Mouse (Mus musculus) midbrain, postnatal 0 days (tissue): ENCODE measurements around the gene Traip. TPM values are rescaled to one million over a fixed set of nuclear protein-coding genes. Genes with fewer than 3 reads are reported as not detected.
"Not testable (repeated sequence)": the region's sequence is repeated elsewhere in the genome, so short reads cannot be mapped to it uniquely, and the experiment has no call there.

Experiments used
- ATAC-seq: fragments of 200-750 bp; cut with Nextera tagmentation; 2 replicates; pipeline ENCODE4 v1.8.0; 2017; ENCODE audit warnings: moderate number of reproducible peaks, mild to moderate bottlenecking, moderate TSS enrichment, moderate library complexity; ENCODE audit not compliant: low FRiP score
- DNase-seq: peaks from one replicate; pipeline ENCODE4 v3.0.0-alpha.2; 2015; ENCODE audit warnings: low spot score
- H3K27ac ChIP-seq: fragments of 300-500 bp; sonication (generic); 2 replicates; pipeline ENCODE4 v1.5.1; 2014; ENCODE audit warnings: low read depth, mild to moderate bottlenecking, low read length, mixed read lengths
- H3K27me3 ChIP-seq: fragments of 300-500 bp; sonication (generic); 2 replicates; pipeline ENCODE4 v1.6.1; 2014; ENCODE audit warnings: low read length, control low read depth, mixed read lengths; ENCODE audit not compliant: insufficient read depth
- H3K36me3 ChIP-seq: fragments of 300-500 bp; sonication (generic); 2 replicates; pipeline ENCODE4 v1.6.1; 2014; ENCODE audit warnings: low read length, control low read depth, mixed read lengths; ENCODE audit not compliant: insufficient read depth
- H3K4me1 ChIP-seq: fragments of 300-500 bp; sonication (generic); 2 replicates; pipeline ENCODE4 v1.6.1; 2014; ENCODE audit warnings: mild to moderate bottlenecking, control low read depth, antibody characterized with exemption, low read length, mixed read lengths; ENCODE audit not compliant: insufficient read depth
- H3K4me2 ChIP-seq: fragments of 300-500 bp; sonication (generic); 2 replicates; pipeline ENCODE4 v1.6.1; 2014; ENCODE audit warnings: low read depth, mild to moderate bottlenecking, low read length, mixed read lengths; ENCODE audit not compliant: poor library complexity, severe bottlenecking
- H3K4me3 ChIP-seq: fragments of 300-500 bp; sonication (generic); 2 replicates; pipeline ENCODE4 v1.5.1; 2014; ENCODE audit warnings: low read depth, mild to moderate bottlenecking, low read length, moderate library complexity
- H3K9ac ChIP-seq: fragments of 300-500 bp; sonication (generic); replicated peaks from 2 replicates; pipeline ENCODE4 v1.6.1; 2014; ENCODE audit warnings: mild to moderate bottlenecking, low read length, moderate library complexity, mixed read lengths; ENCODE audit not compliant: poor library complexity, severe bottlenecking
- H3K9me3 ChIP-seq: fragments of 300-500 bp; sonication (generic); 2 replicates; pipeline ENCODE4 v1.6.1; 2016; ENCODE audit warnings: low read length, control low read depth
- CTCF ChIP-seq: IDR thresholded peaks from 2 replicates; pipeline ENCODE4 v1.5.1; 2016; ENCODE audit warnings: antibody characterized with exemption, mild to moderate bottlenecking
- WGBS: fragments of 180-500 bp; shearing (Covaris S2); extraction: QIAGEN DNeasy Blood & Tissue Kit; methylation state at CpG from one replicate; pipeline ENCODE4 v1.1.7; 2014; 5-methylcytosine and 5-hydroxymethylcytosine counted together
- polyA plus RNA-seq: library from polyadenylated mRNA; unstranded; fragments of >200 nt; fragmentation: Nextera tagmentation; extraction: Ambion mirVana; gene quantifications from 2 replicates; pipeline ENCODE4 v1.2.1, GENCODE M21; 2015
- total RNA-seq: library from RNA; depleted of rRNA; stranded (reverse); fragments of >200 nt; gene quantifications from 2 replicates; pipeline ENCODE4 v1.2.3, GENCODE M21; 2014

Gene Traip
- total and polyA plus RNA-seq, 2 experiments from 2014 or later = 9.0 to 11.6 TPM

DNA sequence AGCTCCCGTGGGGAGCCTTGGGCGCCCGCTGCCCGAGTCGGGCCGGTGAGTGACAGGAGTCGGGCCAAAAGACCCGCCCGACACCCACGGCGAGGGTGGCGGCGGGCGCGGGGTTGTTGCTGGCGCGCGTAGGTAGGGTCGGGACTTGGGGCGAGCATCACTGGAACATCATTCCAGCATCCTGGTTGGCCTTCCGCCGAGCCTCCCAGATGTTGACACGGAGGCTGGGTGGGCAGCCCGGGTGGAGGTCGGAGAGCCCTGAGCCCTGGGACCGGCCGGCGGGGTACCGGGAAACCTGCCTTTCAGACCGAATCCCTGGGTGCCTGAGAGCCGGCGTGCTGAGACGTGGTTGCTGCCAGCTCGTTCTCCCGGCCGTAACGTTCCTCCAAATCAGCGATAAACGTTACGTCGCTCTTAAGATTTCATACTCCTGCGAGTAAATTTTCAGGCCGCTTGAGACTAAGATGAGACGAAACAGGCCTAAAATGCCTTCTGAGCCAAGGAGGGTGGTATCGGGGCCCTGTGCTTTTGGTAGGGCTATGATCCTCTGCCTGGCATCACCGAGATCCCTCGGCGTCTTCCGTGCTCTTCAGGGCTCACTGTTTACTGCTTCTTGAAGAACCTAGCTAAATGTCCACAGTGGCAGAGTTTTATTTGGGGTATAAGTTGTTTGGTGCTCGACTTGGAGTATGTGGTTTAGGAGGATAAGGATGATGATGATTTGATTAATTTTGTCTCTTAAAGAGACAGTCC is 53.0 kb downstream of the Traip start:
- WGBS = under 1% methylated on average over 44 of the region's 50 CpGs
- no peak; the same call in none of the 2 replicates for ATAC-seq

DNA sequence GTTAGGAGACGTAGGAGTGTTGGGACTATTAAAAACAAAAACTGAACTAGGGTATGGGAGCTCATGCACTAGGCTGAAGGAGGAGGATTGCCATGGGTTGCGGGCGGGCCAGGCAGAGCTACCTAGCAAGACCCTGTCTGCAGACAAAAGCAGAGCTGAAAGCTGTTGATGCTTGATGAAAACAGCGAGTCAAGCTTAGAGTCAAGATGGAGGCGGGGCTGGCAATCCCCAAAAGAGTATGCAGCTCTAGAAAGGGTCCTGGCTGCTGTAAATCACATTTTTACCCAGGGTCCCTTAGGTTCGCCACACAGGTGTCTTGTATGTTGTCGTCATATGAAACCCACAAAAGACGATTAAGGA is 53.6 kb downstream of the Traip start:
- no peaks in the 10 kb centered on the region for H3K9me3 ChIP-seq
- DNase-seq (peak; percentile 49), ATAC-seq (no peak)
- H3K27ac ChIP-seq = peak overlapping the region; percentile 99
- H3K27me3 ChIP-seq = no peaks in the 10 kb centered on the region
- peak overlapping the region; percentile 97 for H3K4me3 ChIP-seq
- WGBS = 7% methylated on average over 8 of the region's 8 CpGs
- no peaks in the 10 kb centered on the region for H3K36me3 ChIP-seq
- no peak for TF ChIP-seq CTCF
- H3K4me2 ChIP-seq = peak overlapping the region; percentile 81
- H3K9ac ChIP-seq = peak overlapping the region; percentile 99
- 0 out of 2 replicates have a peak, but pooled peaks cover 4% of the 10 kb centered on the region for H3K4me1 ChIP-seq

More for the DNA sequence above, 53.0 kb downstream of the Traip start:
- Histone ChIP-seq H3K4me2 (peak overlapping the region; percentile 81), H3K4me3 (peak overlapping the region; percentile 97), H3K9me3 (no peaks in the 10 kb centered on the region), H3K4me1 (0 out of 2 replicates have a peak, but pooled peaks cover 4% of the 10 kb centered on the region), H3K36me3 (no peaks in the 10 kb centered on the region), H3K9ac (peak overlapping the region; percentile 99), H3K27ac (peak overlapping the region; percentile 99), H3K27me3 (no peaks in the 10 kb centered on the region)
- TF ChIP-seq CTCF = no peak
- DNase-seq = peak; percentile 23

DNA sequence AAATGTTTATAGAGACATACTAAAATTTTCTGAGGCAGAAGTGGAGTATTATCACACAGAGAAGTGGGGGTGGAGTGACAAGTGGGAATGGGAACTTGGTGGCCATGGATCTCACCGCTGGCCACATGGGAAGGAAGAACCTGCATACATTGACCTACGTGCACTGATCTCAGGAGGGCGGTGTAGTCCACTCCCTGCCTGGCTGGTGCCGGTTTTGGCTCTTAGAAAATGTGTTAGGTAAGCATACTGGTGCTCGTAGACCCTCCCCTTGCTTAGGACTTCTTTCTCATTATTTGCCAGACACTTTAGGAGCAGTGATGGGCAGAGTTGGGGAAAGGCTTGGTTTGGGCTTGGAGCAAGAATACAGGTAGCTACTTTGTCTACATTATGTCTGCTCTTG is 58.1 kb downstream of the Traip start:
- Histone ChIP-seq H3K4me3 (no peak overlapping the region), H3K9ac (no peak overlapping the region), H3K4me2 (no peak overlapping the region), H3K27ac (no peak overlapping the region), H3K4me1 (0 out of 2 replicates have a peak, but pooled peaks cover 4% of the 10 kb centered on the region), H3K9me3 (no peaks in the 10 kb centered on the region), H3K27me3 (no peaks in the 10 kb centered on the region), H3K36me3 (0 out of 2 replicates have a peak, but pooled peaks cover 3% of the 10 kb centered on the region)
- no peak for ATAC-seq
- no peak for TF ChIP-seq CTCF
- no peak for DNase-seq
- 90% methylated on average over 5 of the region's 5 CpGs for WGBS

DNA sequence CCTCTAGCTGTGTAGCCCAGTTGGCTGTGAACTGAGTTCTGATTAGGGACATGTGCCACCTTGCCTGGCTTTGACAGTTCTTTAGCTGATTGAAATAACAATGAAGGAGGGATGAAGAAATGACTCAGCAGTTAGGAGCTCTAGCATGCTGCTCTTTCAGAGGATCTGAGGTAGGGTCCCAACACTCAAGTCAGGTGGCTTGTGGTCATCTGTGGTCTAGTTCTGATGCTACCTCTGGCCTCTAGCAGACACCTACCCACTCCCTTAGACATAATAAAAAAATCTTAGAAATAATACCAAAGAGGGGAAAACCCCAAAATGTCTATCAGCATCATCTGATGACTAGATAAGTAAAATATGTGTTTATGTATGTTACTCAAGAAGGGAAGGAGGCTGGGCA is 60.4 kb downstream of the Traip start:
- Histone ChIP-seq H3K4me3 (no peak overlapping the region), H3K9me3 (no peaks in the 10 kb centered on the region), H3K4me1 (no peaks in the 10 kb centered on the region), H3K4me2 (no peak overlapping the region), H3K27ac (no peak overlapping the region), H3K27me3 (no peaks in the 10 kb centered on the region), H3K9ac (no peak overlapping the region), H3K36me3 (peaks cover 3% of the 10 kb centered on the region; the same call in 1 of the 2 replicates)
- no peak for DNase-seq
- no peak for ATAC-seq
- no peak for TF ChIP-seq CTCF

DNA sequence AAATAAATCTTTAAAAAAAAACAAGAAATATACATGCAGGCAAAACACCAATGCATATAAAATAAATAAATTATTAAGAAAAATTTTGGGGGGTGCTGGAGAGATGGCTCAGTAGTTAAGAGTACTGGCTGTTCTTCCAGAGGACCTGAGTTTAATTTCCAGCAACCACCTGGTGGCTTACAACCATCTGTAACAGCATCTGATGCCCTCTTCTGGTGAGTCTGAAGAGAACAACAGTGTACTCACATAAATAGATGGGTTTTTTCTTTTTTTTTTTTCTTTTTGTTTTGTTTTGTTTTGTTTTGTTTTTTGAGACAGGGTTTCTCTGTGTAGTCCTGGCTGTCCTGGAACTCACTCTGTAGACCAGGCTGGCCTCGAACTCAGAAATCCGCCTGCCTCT is 63.6 kb downstream of the Traip start:
- peak; percentile 35 for TF ChIP-seq CTCF
- 100% methylated on average over 2 of the region's 2 CpGs for WGBS
- not testable (repeated sequence) for ATAC-seq

DNA sequence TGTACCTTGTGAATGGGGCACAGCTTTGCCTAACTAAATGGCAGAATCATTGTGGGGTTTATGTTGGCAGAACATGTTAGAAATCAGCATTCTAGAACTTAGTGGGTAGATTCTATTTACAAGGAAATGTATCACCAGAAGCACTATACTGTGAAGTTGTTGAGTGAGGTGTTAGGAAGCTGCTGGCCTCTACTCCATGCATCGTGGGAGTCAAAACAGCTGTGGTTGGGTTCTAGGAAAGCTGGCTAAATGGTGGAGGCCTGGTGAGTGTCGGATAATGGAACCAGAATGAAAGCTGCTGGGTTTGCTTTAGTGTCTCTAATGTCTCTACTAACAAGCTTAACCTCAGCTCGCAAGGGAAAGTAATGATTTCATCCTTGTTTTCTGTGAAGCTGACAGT is 67.2 kb downstream of the Traip start:
- H3K27ac ChIP-seq = no peak overlapping the region
- no peak for TF ChIP-seq CTCF
- no peaks in the 10 kb centered on the region for H3K9me3 ChIP-seq
- H3K27me3 ChIP-seq = no peaks in the 10 kb centered on the region
- WGBS = 77% methylated on average over 3 of the region's 3 CpGs
- no peak overlapping the region for H3K4me2 ChIP-seq
- no peak overlapping the region for H3K4me3 ChIP-seq
- H3K36me3 ChIP-seq = peaks cover 3% of the 10 kb centered on the region; the same call in 1 of the 2 replicates
- H3K4me1 ChIP-seq = no peaks in the 10 kb centered on the region
- no peak for ATAC-seq
- H3K9ac ChIP-seq = no peak overlapping the region
- DNase-seq = no peak

More for the DNA sequence above, 63.6 kb downstream of the Traip start:
- H3K4me2 ChIP-seq, H3K4me3 ChIP-seq, H3K9me3 ChIP-seq, H3K27me3 ChIP-seq, H3K4me1 ChIP-seq, DNase-seq, H3K36me3 ChIP-seq, H3K9ac ChIP-seq, H3K27ac ChIP-seq: not testable (repeated sequence)
